Mouse (Mus musculus): ENCODE results near the gene 9130230L23Rik. TPM values are rescaled to one million over a fixed set of nuclear protein-coding genes. Genes with fewer than 3 reads are reported as not detected.

The 9130230L23Rik gene
- polyA plus RNA-seq (2012): not detected in 2 replicates

DNA sequence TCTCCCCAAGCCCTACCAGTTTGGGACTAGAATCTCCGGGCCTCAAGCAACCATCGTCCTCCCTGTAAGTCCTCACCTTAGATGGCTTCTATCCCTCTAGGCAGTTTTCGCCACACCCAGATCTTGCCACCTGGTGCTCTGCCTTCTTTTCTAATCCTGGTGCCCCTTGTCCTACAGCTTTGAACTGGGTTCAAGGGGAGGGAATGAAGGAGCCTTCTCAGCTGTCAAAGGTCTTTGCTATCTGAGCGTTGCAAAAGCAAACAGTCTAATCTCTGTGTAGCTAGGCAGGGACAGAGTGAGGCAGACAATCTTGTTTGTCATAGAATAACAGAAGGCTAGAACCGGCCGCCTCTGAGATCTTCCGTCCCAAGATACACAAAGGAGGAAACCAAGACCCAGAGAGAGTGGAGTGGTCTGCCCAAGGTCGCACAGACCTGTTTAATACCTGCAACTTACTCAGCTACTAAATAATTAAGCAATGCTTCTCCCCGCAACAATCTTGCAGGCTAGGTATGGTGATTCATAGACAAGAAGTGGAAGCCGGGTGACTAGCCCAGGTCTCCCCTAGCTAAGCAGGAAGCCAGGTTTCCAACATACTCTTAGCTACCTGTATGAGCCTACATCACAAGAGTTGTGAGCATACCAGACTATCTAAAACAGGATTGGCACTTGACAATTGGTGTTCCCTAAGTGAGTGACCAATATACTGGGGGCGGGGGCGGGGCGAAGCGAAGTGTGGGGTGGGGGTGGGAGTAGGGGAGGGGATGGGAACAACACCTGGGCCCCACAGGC lies at the start of gene 9130230L23Rik:
Gene 9130230L23Rik (minus strand): TSS at position 152 of the 792 bp plus-strand sequence.
- no peaks in the 10 kb centered on the region for H3K4me1 ChIP-seq (ENCODE audit: control insufficient read depth)
- H3K4me3 ChIP-seq (replicated peaks): no peak within 1 kb of the TSS
- H3K9me3 ChIP-seq (ENCODE audit: control insufficient read depth, low read length): no peaks in the 10 kb centered on the region
- no peak for TF ChIP-seq TAL1 (IDR thresholded peaks at IDR 0.05; ENCODE audit: low read length)
- TF ChIP-seq GATA1 (IDR thresholded peaks at IDR 0.05; ENCODE audit: low read length): no peak
- no peaks in the 10 kb centered on the region for H3K27me3 ChIP-seq (ENCODE audit: control insufficient read depth)
- no peaks in the 10 kb centered on the region for H3K36me3 ChIP-seq (ENCODE audit: control insufficient read depth)

DNA sequence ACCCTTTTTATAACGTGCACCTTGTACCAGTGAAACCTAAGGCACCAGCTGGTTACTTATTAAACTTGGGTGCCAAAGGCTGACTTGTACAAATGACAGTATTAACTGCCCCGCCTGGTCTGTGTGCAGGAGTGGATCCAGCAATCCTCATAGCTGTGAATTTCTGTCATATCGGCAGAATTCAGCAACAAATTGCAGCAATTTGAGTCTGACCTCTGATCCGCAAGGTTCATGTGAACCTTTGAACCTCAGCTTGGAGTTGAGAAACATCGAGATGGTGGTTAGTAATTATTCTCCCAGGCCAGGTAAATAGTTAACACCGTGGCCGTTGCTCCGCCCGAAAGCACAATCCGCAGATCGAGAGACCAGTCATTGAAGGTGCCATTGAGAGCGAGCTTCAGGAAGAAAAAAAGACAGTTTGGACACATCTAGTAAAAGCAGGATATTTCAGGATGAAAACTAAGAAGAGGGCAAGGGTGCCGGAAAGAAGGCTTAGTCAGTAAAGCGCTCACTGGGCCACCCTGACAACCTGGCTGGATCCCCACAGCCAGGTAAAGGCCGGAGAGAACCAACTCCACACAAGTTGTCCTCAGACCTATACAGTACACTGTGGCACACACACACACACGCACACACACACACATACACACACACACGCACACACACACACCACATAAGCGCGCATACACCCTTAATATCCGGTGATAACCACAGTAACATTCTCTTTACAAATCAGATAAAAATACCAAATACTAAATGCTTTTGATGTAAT lies 48.9 kb upstream of the 9130230L23Rik start:
- H3K4me3 ChIP-seq (replicated peaks): peak overlapping the region; percentile 37
- TF ChIP-seq GATA1 (IDR thresholded peaks at IDR 0.05; ENCODE audit: low read length) (no peak), TAL1 (IDR thresholded peaks at IDR 0.05; ENCODE audit: low read length) (no peak)
- H3K9me3 ChIP-seq (ENCODE audit: control insufficient read depth, low read length): no peaks in the 10 kb centered on the region
- no peaks in the 10 kb centered on the region; the same call in 1 of the 2 replicates for H3K36me3 ChIP-seq (ENCODE audit: control insufficient read depth)
- H3K27me3 ChIP-seq (ENCODE audit: control insufficient read depth): no peaks in the 10 kb centered on the region
- no peaks in the 10 kb centered on the region for H3K4me1 ChIP-seq (ENCODE audit: control insufficient read depth)

DNA sequence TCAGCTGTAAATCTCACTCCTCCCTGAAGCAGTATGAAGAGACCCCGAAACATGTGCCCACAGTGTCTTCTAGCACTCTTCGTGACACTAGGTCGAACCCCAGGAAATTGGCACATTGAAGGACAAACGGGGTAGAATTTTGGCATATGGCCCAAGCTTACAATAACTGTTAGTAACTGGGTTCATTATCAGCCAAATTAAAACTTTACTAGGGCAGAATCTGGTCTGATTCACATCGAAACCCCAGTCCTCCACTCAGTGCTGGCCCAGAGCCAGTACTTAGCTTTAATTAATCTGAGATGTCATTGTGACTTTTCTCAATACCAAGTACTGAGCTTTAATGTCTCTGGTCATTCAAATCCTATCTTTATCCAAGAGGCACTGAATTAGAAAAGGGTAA lies 46.8 kb upstream of the 9130230L23Rik start:
- no peaks in the 10 kb centered on the region for H3K27me3 ChIP-seq (ENCODE audit: control insufficient read depth)
- H3K4me3 ChIP-seq (replicated peaks): no peak overlapping the region
- TF ChIP-seq GATA1 (IDR thresholded peaks at IDR 0.05; ENCODE audit: low read length) (no peak), TAL1 (IDR thresholded peaks at IDR 0.05; ENCODE audit: low read length) (no peak)
- no peaks in the 10 kb centered on the region; the same call in 1 of the 2 replicates for H3K36me3 ChIP-seq (ENCODE audit: control insufficient read depth)
- H3K9me3 ChIP-seq (ENCODE audit: control insufficient read depth, low read length): no peaks in the 10 kb centered on the region
- no peaks in the 10 kb centered on the region for H3K4me1 ChIP-seq (ENCODE audit: control insufficient read depth)

DNA sequence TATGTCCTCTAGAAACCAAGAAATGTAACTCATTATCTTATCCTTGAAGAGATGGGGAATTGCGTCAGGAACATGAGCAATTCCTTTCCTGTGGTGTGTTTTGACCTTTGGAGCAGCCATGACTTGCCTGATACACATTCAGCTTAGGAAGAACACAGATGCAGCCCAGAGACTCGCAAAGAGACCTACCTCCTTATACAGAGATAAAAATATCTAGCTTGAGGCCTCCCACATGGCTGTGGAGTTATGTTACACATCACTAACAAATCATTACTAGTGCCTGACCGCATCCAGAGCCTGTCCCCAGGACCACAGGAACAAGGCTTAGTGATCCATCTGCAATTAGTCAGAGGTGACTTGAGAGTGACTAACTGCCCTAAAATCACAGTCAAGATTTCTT lies 42.3 kb upstream of the 9130230L23Rik start:
- H3K9me3 ChIP-seq (ENCODE audit: control insufficient read depth, low read length): no peaks in the 10 kb centered on the region
- no peaks in the 10 kb centered on the region for H3K4me1 ChIP-seq (ENCODE audit: control insufficient read depth)
- H3K27me3 ChIP-seq (ENCODE audit: control insufficient read depth): no peaks in the 10 kb centered on the region
- no peak overlapping the region for H3K4me3 ChIP-seq (replicated peaks)
- TF ChIP-seq GATA1 (IDR thresholded peaks at IDR 0.05; ENCODE audit: low read length): no peak
- H3K36me3 ChIP-seq (ENCODE audit: control insufficient read depth): no peaks in the 10 kb centered on the region

DNA sequence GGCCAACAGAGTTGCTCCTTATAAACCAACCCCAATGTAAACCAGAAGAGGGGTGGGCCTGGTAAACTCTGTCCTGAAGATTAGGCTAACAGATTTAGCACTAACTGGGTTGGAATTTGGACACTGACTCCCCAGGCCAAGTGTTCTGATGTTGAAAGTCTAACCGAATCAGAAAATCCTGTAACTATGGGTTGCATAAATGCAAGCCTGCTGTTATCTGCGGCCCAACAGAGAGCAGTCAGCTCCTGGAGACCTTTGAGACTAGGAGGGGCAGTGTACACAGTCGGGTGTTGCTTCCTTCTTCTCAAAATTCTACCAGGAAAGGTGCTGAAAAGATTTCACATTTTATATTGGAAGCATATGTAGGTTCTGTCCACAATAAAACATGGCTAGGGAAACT lies 39.8 kb upstream of the 9130230L23Rik start:
- Histone ChIP-seq H3K9me3 (ENCODE audit: control insufficient read depth, low read length) (no peaks in the 10 kb centered on the region), H3K4me1 (ENCODE audit: control insufficient read depth) (no peaks in the 10 kb centered on the region), H3K36me3 (ENCODE audit: control insufficient read depth) (no peaks in the 10 kb centered on the region), H3K4me3 (replicated peaks) (no peak overlapping the region), H3K27me3 (ENCODE audit: control insufficient read depth) (no peaks in the 10 kb centered on the region)
- TF ChIP-seq TAL1 (IDR thresholded peaks at IDR 0.05; ENCODE audit: low read length) (no peak), GATA1 (IDR thresholded peaks at IDR 0.05; ENCODE audit: low read length) (no peak)

DNA sequence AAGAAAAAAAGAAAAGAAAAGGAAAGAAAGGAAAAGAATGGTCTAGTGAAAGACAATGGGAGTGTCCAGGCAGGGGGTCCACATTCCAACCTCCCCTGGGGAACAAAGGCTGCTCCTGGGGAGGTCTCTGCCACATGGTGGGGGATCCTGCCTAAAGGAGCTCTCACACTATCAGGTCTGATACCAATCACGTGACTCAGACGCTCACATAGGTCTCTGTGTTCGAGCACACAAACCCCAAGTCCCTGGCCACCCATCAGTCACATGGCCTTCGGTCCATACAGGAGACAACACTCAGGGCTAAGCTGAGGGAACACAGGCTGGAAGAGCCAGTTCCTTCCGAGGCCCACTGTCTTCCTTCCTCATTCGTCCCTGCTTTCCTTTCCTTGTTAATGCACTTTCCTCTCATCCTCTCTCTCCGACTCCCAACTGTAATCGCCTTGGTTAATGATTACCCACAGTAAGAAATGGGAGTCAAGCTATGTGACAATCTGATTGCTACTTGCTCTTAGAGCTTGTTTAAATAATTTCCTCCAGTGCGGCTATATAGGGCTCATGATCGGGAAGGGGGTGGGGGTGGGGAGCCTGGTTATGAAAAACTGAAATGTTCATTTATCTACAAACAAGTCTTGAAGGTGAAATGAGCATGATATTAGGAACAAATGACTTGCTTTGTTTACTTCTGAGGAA lies 38.7 kb upstream of the 9130230L23Rik start:
- H3K27me3 ChIP-seq (ENCODE audit: control insufficient read depth): no peaks in the 10 kb centered on the region
- no peak overlapping the region for H3K4me3 ChIP-seq (replicated peaks)
- no peaks in the 10 kb centered on the region for H3K9me3 ChIP-seq (ENCODE audit: control insufficient read depth, low read length)
- no peak for TF ChIP-seq GATA1 (IDR thresholded peaks at IDR 0.05; ENCODE audit: low read length)
- no peak for TF ChIP-seq TAL1 (IDR thresholded peaks at IDR 0.05; ENCODE audit: low read length)
- H3K4me1 ChIP-seq (ENCODE audit: control insufficient read depth): no peaks in the 10 kb centered on the region
- H3K36me3 ChIP-seq (ENCODE audit: control insufficient read depth): no peaks in the 10 kb centered on the region

DNA sequence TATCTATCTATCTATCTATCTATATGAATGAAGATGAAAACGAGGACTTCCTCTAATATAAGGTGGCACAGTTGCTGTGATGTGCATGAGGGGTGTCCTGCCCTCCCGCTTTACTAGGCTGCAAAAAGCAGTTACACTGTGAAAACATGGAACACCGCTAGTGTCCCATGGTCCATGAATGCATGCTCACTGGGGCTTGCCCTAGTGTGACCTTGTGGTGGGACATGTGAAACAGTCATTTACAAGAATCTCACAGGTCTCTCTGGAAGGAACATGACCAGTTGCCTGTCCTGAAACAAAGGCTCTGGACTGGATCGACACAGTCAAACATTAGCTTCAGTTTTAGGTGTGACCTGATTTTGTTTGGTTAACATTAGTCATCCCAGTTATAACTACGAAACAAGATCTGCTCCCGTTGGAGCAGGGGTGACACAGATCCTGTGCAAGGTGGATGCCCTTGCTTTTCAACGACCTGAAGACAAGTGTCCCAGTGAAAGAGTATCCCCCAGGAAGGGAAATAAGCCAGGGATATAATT lies 36.7 kb upstream of the 9130230L23Rik start:
- no peak overlapping the region for H3K4me3 ChIP-seq (replicated peaks)
- H3K36me3 ChIP-seq (ENCODE audit: control insufficient read depth): no peaks in the 10 kb centered on the region
- TF ChIP-seq GATA1 (IDR thresholded peaks at IDR 0.05; ENCODE audit: low read length) (no peak), TAL1 (IDR thresholded peaks at IDR 0.05; ENCODE audit: low read length) (no peak)
- H3K4me1 ChIP-seq (ENCODE audit: control insufficient read depth): no peaks in the 10 kb centered on the region
- H3K9me3 ChIP-seq (ENCODE audit: control insufficient read depth, low read length): no peaks in the 10 kb centered on the region
- no peaks in the 10 kb centered on the region for H3K27me3 ChIP-seq (ENCODE audit: control insufficient read depth)

DNA sequence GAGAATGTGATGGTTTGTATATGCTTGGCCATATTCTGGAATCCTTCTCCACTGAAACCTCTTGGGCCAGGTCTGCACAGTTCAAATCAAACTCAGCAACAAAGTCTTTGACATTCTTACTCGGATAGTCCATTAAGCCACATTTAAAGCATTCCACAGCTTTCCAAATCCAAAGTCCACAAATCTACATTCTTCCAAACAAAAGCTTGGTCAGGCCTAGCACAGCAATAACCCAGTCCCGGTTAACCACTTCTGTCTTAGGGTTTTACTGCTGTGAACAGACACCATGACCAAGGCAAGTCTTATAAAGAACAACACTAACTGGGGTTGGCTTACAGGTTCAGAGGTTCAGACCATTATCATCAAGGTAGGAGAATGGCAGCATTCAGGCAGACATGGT lies 35.7 kb upstream of the 9130230L23Rik start:
- H3K27me3 ChIP-seq (ENCODE audit: control insufficient read depth): no peaks in the 10 kb centered on the region
- H3K9me3 ChIP-seq (ENCODE audit: control insufficient read depth, low read length): no peaks in the 10 kb centered on the region
- no peak overlapping the region for H3K4me3 ChIP-seq (replicated peaks)
- no peaks in the 10 kb centered on the region for H3K36me3 ChIP-seq (ENCODE audit: control insufficient read depth)
- H3K4me1 ChIP-seq (ENCODE audit: control insufficient read depth): no peaks in the 10 kb centered on the region
- TF ChIP-seq GATA1 (IDR thresholded peaks at IDR 0.05; ENCODE audit: low read length) (no peak), TAL1 (IDR thresholded peaks at IDR 0.05; ENCODE audit: low read length) (no peak)

DNA sequence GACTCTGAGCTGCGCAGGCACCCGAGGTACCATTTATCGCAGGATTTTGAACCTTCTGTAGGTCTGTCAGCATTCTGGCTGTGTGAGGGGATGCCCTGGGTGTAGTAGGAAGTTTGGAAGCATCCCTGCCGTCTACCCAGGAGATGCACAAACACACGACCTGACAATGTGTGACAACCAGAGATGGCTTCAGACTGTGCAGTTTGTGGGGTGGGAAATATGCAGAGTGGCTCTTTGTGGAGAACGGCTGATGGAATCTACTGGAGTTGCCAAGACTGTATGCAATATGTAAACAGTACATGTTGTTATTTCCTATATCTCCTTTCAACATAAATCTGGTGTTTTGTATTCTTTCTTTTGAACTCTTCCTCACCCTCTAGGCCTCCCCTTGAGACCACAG lies 33.0 kb upstream of the 9130230L23Rik start:
- no peak overlapping the region for H3K4me3 ChIP-seq (replicated peaks)
- no peaks in the 10 kb centered on the region for H3K9me3 ChIP-seq (ENCODE audit: control insufficient read depth, low read length)
- H3K36me3 ChIP-seq (ENCODE audit: control insufficient read depth): no peaks in the 10 kb centered on the region; the same call in 1 of the 2 replicates
- TF ChIP-seq TAL1 (IDR thresholded peaks at IDR 0.05; ENCODE audit: low read length): no peak
- TF ChIP-seq GATA1 (IDR thresholded peaks at IDR 0.05; ENCODE audit: low read length): no peak
- H3K27me3 ChIP-seq (ENCODE audit: control insufficient read depth): no peaks in the 10 kb centered on the region
- H3K4me1 ChIP-seq (ENCODE audit: control insufficient read depth): peaks cover 4% of the 10 kb centered on the region
